Mouse (Mus musculus) heart, embryonic 10.5 days (tissue): ENCODE data around the gene Ldlr. TPM values are rescaled to one million over a fixed set of nuclear protein-coding genes. Genes with fewer than 3 reads are reported as not detected.

Source experiments
- DNase-seq: peaks from one replicate; pipeline ENCODE4 v3.0.0-alpha.2; 2017; ENCODE audit warnings: low spot score
- H3K27ac ChIP-seq: fragments of 300-500 bp; sonication (generic); 2 replicates; pipeline ENCODE4 v1.5.1; 2016; ENCODE audit warnings: mild to moderate bottlenecking
- H3K27me3 ChIP-seq: fragments of 300-500 bp; sonication (generic); 2 replicates; pipeline ENCODE4 v1.6.1; 2016; ENCODE audit warnings: mild to moderate bottlenecking; ENCODE audit not compliant: poor library complexity, insufficient read depth, severe bottlenecking
- H3K36me3 ChIP-seq: fragments of 300-500 bp; sonication (generic); 2 replicates; pipeline ENCODE4 v1.6.1; 2016; ENCODE audit warnings: mild to moderate bottlenecking, moderate library complexity
- H3K4me1 ChIP-seq: fragments of 300-500 bp; sonication (generic); 2 replicates; pipeline ENCODE4 v1.6.1; 2016; ENCODE audit warnings: mild to moderate bottlenecking
- H3K4me3 ChIP-seq: fragments of 300-500 bp; sonication (generic); 2 replicates; pipeline ENCODE4 v1.5.1; 2016; ENCODE audit warnings: mild to moderate bottlenecking, moderate library complexity
- H3K9me3 ChIP-seq: fragments of 300-500 bp; sonication (generic); 2 replicates; pipeline ENCODE4 v1.6.1; 2016; ENCODE audit warnings: mild to moderate bottlenecking, moderate library complexity
- WGBS: fragments of 180-500 bp; shearing (Covaris S2); methylation state at CpG from one replicate; pipeline ENCODE4 v1.1.7; 2016; 5-methylcytosine and 5-hydroxymethylcytosine counted together
- polyA plus RNA-seq: library from polyadenylated mRNA; unstranded; fragments of >200 nt; fragmentation: Nextera tagmentation; extraction: Ambion mirVana; gene quantifications from 2 replicates; pipeline ENCODE4 v1.2.1, GENCODE M21; 2016

Gene Ldlr
- polyA plus RNA-seq, 1 experiment from 2014 or later, result 36.6 TPM

DNA sequence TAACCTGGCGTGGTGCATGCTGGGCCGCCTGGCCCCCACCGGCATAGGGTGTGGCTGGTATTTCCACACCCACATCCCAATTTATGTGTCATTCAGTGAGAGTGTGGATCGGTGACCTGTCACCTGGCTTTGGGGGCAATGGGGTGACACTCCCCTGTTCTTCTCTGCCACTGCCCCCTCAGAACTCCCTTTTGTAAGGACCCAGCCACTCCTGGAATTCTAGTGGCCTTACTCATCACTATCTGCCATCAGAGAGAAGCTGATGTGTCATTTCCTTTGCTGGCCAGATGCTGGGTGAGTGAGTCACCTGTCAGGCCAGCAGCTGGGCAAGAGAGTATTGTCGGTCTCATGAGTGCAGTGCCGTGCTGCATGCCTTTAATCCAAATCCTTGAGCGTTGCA is 6.0 kb downstream of the Ldlr start:
- Histone ChIP-seq H3K27ac (peak overlapping the region; percentile 29; the same call in 1 of the 2 replicates), H3K36me3 (peaks cover 75% of the 10 kb centered on the region), H3K4me3 (no peak overlapping the region), H3K4me1 (peaks cover 40% of the 10 kb centered on the region), H3K27me3 (no peaks in the 10 kb centered on the region), H3K9me3 (no peaks in the 10 kb centered on the region)
- no peak for DNase-seq
- 63% methylated on average over 7 of the region's 7 CpGs for WGBS

- Histone ChIP-seq H3K27ac (no peak overlapping the region), H3K27me3 (no peaks in the 10 kb centered on the region), H3K4me3 (no peak overlapping the region), H3K4me1 (peaks cover 18% of the 10 kb centered on the region), H3K9me3 (no peaks in the 10 kb centered on the region), H3K36me3 (peaks cover 91% of the 10 kb centered on the region)
- WGBS, result 93% methylated on average over 9 of the region's 9 CpGs
- no peak for DNase-seq
Measured at GRCm38 (mm10) chr9:21732288-21732687, 9.0 kb downstream of the Ldlr start.

- peaks cover 91% of the 10 kb centered on the region for H3K36me3 ChIP-seq
Measured at GRCm38 (mm10) chr9:21733446-21733845, 10.2 kb downstream of the Ldlr start.

DNA sequence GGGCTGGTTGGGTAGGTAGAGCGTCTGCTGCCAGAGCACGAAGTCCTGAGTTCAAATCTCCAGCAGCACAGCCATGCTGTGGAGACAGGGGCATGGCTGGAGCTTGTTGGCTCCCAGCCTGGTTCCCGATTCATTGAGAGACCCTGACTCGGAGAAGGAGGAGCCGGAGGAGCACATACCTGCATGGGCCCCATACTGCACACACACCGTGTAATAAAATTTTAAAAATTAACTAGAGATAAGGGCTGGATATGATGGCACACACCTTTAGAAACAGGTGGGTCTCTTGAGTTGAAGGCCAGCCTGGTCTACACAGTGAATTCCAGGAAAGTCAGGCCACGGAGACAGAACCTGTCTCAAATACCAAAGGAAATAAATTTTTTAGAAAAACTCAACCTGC is 10.7 kb downstream of the Ldlr start:
- Histone ChIP-seq H3K36me3 (peaks cover 91% of the 10 kb centered on the region), H3K27me3 (no peaks in the 10 kb centered on the region), H3K9me3 (no peaks in the 10 kb centered on the region), H3K4me1 (peaks cover 7% of the 10 kb centered on the region), H3K4me3 (no peak overlapping the region), H3K27ac (no peak overlapping the region)
- WGBS, result 94% methylated on average over 7 of the region's 7 CpGs
- no peak for DNase-seq

More at GRCm38 (mm10) chr9:21733446-21733845, 10.2 kb downstream of the Ldlr start:
- Histone ChIP-seq H3K9me3 (no peaks in the 10 kb centered on the region), H3K27ac (no peak overlapping the region), H3K4me3 (no peak overlapping the region), H3K27me3 (no peaks in the 10 kb centered on the region), H3K4me1 (peaks cover 12% of the 10 kb centered on the region)
- 90% methylated on average over 17 of the region's 17 CpGs for WGBS
- no peak for DNase-seq

GRCm38 (mm10) chr9:21735126-21735525 is 11.8 kb downstream of the Ldlr start:
- H3K9me3 ChIP-seq, result no peaks in the 10 kb centered on the region
- no peaks in the 10 kb centered on the region for H3K4me1 ChIP-seq
- H3K36me3 ChIP-seq, result peaks cover 96% of the 10 kb centered on the region
- DNase-seq, result no peak
- 91% methylated on average over 14 of the region's 14 CpGs for WGBS
- H3K4me3 ChIP-seq, result no peak overlapping the region
- H3K27ac ChIP-seq, result no peak overlapping the region
- no peaks in the 10 kb centered on the region for H3K27me3 ChIP-seq

DNA sequence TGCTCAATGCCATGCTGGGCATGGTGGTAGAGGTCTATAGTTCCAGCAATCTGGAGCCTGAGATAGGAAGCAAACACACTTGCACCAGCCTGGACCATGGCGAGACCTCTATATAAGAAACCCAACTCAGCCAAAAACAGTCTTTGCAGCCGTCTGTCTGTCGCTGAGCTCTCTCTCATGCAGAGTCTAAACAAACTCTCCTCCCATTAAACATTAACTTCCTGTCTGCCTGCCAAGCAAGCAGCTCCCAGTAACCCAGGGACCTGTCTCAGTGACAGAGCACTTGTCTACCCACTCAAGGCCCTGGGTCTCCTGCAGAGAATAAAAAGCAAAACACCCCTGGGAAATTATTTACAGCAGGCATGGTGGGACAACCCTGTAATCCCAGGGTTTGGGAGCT is 13.3 kb downstream of the Ldlr start:
- H3K9me3 ChIP-seq, result no peaks in the 10 kb centered on the region
- H3K36me3 ChIP-seq, result peaks cover 98% of the 10 kb centered on the region
- no peak for DNase-seq
- no peaks in the 10 kb centered on the region for H3K27me3 ChIP-seq
- no peak overlapping the region for H3K27ac ChIP-seq
- no peaks in the 10 kb centered on the region for H3K4me1 ChIP-seq
- WGBS, result 85% methylated on average over 3 of the region's 3 CpGs
- no peak overlapping the region for H3K4me3 ChIP-seq

- H3K4me1 ChIP-seq, result no peaks in the 10 kb centered on the region
- H3K4me3 ChIP-seq, result no peak overlapping the region
- H3K27ac ChIP-seq, result no peak overlapping the region
- no peak for DNase-seq
- H3K27me3 ChIP-seq, result no peaks in the 10 kb centered on the region
- no peaks in the 10 kb centered on the region for H3K9me3 ChIP-seq
- 92% methylated on average over 10 of the region's 10 CpGs for WGBS
- peaks cover 98% of the 10 kb centered on the region for H3K36me3 ChIP-seq
Measured at GRCm38 (mm10) chr9:21737188-21737587, 13.9 kb downstream of the Ldlr start.

DNA sequence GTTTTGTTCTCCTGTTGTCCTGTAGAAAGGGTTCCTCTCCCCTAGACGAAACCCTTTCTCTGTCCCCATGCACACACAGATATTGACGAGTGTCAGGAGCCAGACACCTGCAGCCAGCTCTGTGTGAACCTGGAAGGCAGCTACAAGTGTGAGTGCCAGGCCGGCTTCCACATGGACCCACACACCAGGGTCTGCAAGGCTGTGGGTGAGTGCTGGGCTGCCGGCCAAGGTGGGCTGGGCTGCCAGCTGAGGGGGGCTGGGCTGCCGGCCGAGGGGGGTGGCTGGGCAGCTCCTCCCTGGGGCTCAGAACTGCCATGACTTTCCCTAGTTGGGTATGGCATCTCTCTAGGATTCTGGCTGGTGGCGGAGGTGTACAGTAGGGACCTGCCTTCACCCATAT is 15.5 kb downstream of the Ldlr start:
- Histone ChIP-seq H3K36me3 (peaks cover 94% of the 10 kb centered on the region), H3K27ac (no peak overlapping the region), H3K4me1 (no peaks in the 10 kb centered on the region), H3K9me3 (no peaks in the 10 kb centered on the region), H3K27me3 (no peaks in the 10 kb centered on the region), H3K4me3 (no peak overlapping the region)
- 88% methylated on average over 7 of the region's 7 CpGs for WGBS
- DNase-seq, result no peak

DNA sequence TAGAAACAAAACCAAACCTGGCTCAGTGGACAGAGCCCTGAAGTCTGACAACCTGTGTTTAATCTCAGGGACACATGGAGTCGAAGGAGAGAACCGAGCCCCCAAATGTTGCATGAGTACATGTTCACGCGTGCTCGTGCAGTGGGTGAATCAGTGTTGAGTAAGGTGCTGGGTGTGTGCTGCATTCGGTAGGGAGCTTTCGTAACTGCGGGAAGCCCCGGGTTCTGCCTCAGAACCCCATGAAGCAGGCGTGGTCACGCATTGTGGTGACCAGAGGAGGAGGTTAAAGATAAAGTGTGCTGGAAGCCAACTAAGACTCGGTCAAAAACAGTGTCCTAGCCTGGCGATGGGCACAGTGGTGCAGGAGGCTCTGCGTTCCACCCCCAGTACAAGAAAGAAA is 17.1 kb downstream of the Ldlr start:
- Histone ChIP-seq H3K27ac (no peak overlapping the region), H3K4me3 (no peak overlapping the region), H3K9me3 (no peaks in the 10 kb centered on the region), H3K27me3 (no peaks in the 10 kb centered on the region), H3K4me1 (no peaks in the 10 kb centered on the region), H3K36me3 (peaks cover 94% of the 10 kb centered on the region)
- no peak for DNase-seq
- 96% methylated on average over 14 of the region's 14 CpGs for WGBS

GRCm38 (mm10) chr9:21741514-21741913 is 18.2 kb downstream of the Ldlr start:
- no peaks in the 10 kb centered on the region for H3K9me3 ChIP-seq
- WGBS, result 89% methylated on average over 11 of the region's 11 CpGs
- DNase-seq, result no peak
- H3K4me1 ChIP-seq, result no peaks in the 10 kb centered on the region
- H3K36me3 ChIP-seq, result peaks cover 94% of the 10 kb centered on the region
- H3K27ac ChIP-seq, result no peak overlapping the region
- no peaks in the 10 kb centered on the region for H3K27me3 ChIP-seq
- no peak overlapping the region for H3K4me3 ChIP-seq

- H3K4me1 ChIP-seq, result peaks cover 25% of the 10 kb centered on the region
- H3K9me3 ChIP-seq, result no peaks in the 10 kb centered on the region
- H3K27me3 ChIP-seq, result no peaks in the 10 kb centered on the region
- WGBS, result 85% methylated on average over 3 of the region's 3 CpGs
- no peak for DNase-seq
- H3K4me3 ChIP-seq, result no peak overlapping the region
- H3K27ac ChIP-seq, result peak overlapping the region; percentile 67; the same call in 1 of the 2 replicates
- H3K36me3 ChIP-seq, result peaks cover 85% of the 10 kb centered on the region
Measured at GRCm38 (mm10) chr9:21747238-21747774, 24.0 kb downstream of the Ldlr start.

- no peaks in the 10 kb centered on the region for H3K9me3 ChIP-seq
- 46% methylated on average over 7 of the region's 7 CpGs for WGBS
- DNase-seq, result no peak
- peak overlapping the region; percentile 67; the same call in 1 of the 2 replicates for H3K27ac ChIP-seq
- H3K36me3 ChIP-seq, result peaks cover 78% of the 10 kb centered on the region
- no peak overlapping the region for H3K4me3 ChIP-seq
- no peaks in the 10 kb centered on the region for H3K27me3 ChIP-seq
- peaks cover 33% of the 10 kb centered on the region for H3K4me1 ChIP-seq
Measured at GRCm38 (mm10) chr9:21748033-21748432, 24.8 kb downstream of the Ldlr start.

DNA sequence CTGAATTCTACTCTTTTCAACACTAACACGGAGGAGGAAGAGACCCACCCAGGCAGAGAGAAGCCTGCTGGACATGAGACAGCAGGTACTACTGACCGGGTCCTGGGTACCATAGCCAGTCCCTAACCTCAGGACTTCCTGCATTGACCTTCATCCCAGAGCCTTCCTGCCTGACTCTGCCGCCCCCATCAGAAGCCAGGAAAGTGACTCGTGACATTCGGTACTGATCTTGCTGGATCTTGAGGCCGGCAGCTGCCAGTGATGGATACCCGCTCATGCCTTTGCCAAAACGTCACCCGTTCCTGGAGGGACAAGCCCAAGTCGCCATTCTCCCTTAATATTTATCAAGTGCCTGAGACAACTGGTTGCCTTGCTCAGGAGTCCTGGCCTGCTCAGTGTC is 25.2 kb downstream of the Ldlr start:
- Histone ChIP-seq H3K36me3 (peaks cover 77% of the 10 kb centered on the region), H3K9me3 (no peaks in the 10 kb centered on the region), H3K4me1 (peaks cover 34% of the 10 kb centered on the region), H3K27me3 (no peaks in the 10 kb centered on the region), H3K4me3 (no peak overlapping the region), H3K27ac (0 out of 2 replicates have a peak overlapping the region, but pooled peaks have one; percentile 10)
- 75% methylated on average over 10 of the region's 10 CpGs for WGBS
- DNase-seq, result no peak
